Mouse (Mus musculus) myocyte (in vitro differentiated cells): ENCODE data around the gene Snf8. TPM values are rescaled to one million over a fixed set of nuclear protein-coding genes. Genes with fewer than 3 reads are reported as not detected.

Experiments
- H3K27me3 ChIP-seq: one replicate; pipeline ENCODE4 v1.6.1; 2011; ENCODE audit not compliant: control insufficient read depth, insufficient read depth, insufficient read length
- H3K36me3 ChIP-seq: one replicate; pipeline ENCODE4 v1.6.1; 2011; ENCODE audit not compliant: control insufficient read depth, insufficient read depth
- H3K4me2 ChIP-seq: one replicate; pipeline ENCODE4 v1.6.1; 2011; ENCODE audit warnings: low read depth, control low read depth
- H3K4me3 ChIP-seq: one replicate; pipeline ENCODE4 v1.5.1; 2011; ENCODE audit warnings: mild to moderate bottlenecking, control low read depth, moderate library complexity
- H3K79me2 ChIP-seq: one replicate; pipeline ENCODE4 v1.6.1; 2011; ENCODE audit not compliant: control insufficient read depth, insufficient read depth
- H3ac ChIP-seq: one replicate; pipeline ENCODE4 v1.6.1; 2011; ENCODE audit not compliant: control insufficient read depth, insufficient read length
- CEBPB ChIP-seq: IDR thresholded peaks from 2 replicates; pipeline ENCODE4 v1.6.1; 2011; ENCODE audit warnings: mild to moderate bottlenecking, moderate library complexity; ENCODE audit not compliant: poor library complexity, insufficient read depth, severe bottlenecking
- E2F4 ChIP-seq: IDR thresholded peaks from one replicate; pipeline ENCODE4 v1.6.1; 2011; ENCODE audit warnings: mild to moderate bottlenecking, control low read depth, moderate library complexity; ENCODE audit not compliant: insufficient read depth
- MAX ChIP-seq: IDR thresholded peaks from one replicate; pipeline ENCODE4 v1.6.1; 2011; ENCODE audit warnings: low read depth, mild to moderate bottlenecking, control low read depth
- MYOD1 ChIP-seq, 3 experiments: IDR thresholded peaks; one replicate each; pipeline ENCODE4 v1.6.1; 2011; ENCODE audit warnings: control low read depth in 2 of 3, low read depth in 2 of 3, mild to moderate bottlenecking in 2 of 3, moderate library complexity in 1 of 3; ENCODE audit not compliant: insufficient read length in 2 of 3, control insufficient read depth in 1 of 3
- MYOG ChIP-seq, 3 experiments: IDR thresholded peaks; one replicate each; pipeline ENCODE4 v1.6.1; 2011; ENCODE audit warnings: control low read depth in 2 of 3, low read depth in 2 of 3, mild to moderate bottlenecking in 2 of 3; ENCODE audit not compliant: insufficient read length in 2 of 3, control insufficient read depth in 1 of 3, insufficient read depth in 1 of 3
- POLR2A ChIP-seq: IDR thresholded peaks from one replicate; pipeline ENCODE4 v1.6.1; 2011; ENCODE audit warnings: low read depth, mild to moderate bottlenecking, control low read depth, moderate library complexity; ENCODE audit not compliant: insufficient read length
- POLR2AphosphoS2 ChIP-seq: IDR thresholded peaks from one replicate; pipeline ENCODE4 v1.6.1; 2011; ENCODE audit warnings: low read depth, control low read depth; ENCODE audit not compliant: insufficient read length
- REST ChIP-seq: IDR thresholded peaks from one replicate; pipeline ENCODE4 v1.6.1; 2011; ENCODE audit warnings: mild to moderate bottlenecking, control low read depth, moderate library complexity; ENCODE audit not compliant: insufficient read depth, insufficient read length
- SRF ChIP-seq: IDR thresholded peaks from one replicate; pipeline ENCODE4 v1.6.1; 2011; ENCODE audit warnings: low read depth; ENCODE audit not compliant: control insufficient read depth, insufficient read length
- TCF12 ChIP-seq: IDR thresholded peaks from one replicate; pipeline ENCODE4 v1.6.1; 2011; ENCODE audit warnings: mild to moderate bottlenecking, control low read depth; ENCODE audit not compliant: poor library complexity, insufficient read depth, severe bottlenecking
- TCF3 ChIP-seq: IDR thresholded peaks from one replicate; pipeline ENCODE4 v1.6.1; 2011; ENCODE audit warnings: low read depth, control low read depth; ENCODE audit not compliant: insufficient read length
- USF1 ChIP-seq: IDR thresholded peaks from one replicate; pipeline ENCODE4 v1.6.1; 2011; ENCODE audit warnings: low read depth, mild to moderate bottlenecking, control low read depth, moderate library complexity
- polyA plus RNA-seq: library from polyadenylated mRNA; unstranded; fragments of >200 nt; fragmentation: generic; extraction: Trizol; gene quantifications from one replicate; pipeline ENCODE4 v1.2.1, GENCODE M21; 2012; ENCODE audit warnings: missing spikeins

The Snf8 gene
- polyA plus RNA-seq = 112 TPM

DNA sequence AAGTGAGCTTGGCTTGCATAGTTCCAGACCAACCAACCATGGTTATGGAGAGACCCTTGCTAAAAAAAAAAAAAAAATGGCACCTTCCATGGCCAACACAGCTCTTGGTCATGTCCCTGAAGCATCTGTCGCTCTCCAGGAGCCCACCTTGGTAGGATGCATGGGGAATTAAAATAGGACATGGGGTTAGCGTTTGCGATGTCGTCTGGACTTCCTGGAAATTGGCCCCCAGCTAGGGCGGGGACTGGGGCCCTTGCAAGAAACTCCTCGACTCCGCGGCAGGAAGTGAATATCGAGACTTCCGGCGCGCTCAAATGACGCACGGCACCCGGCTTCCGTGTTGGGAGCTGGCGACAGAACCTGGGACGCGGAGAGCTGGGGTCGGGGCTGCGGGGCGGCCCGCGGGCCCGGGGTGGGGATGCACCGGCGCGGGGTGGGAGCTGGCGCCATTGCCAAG, at the start of gene Snf8:
TSS of gene Snf8 (plus strand) at position 290 of the 457 bp plus-strand sequence.
- H3K4me3 ChIP-seq = peak within 1 kb of the TSS; percentile 74
- peaks cover 2% of the 10 kb centered on the region for H3K27me3 ChIP-seq
- H3K4me2 ChIP-seq = peak within 1 kb of the TSS; percentile 92
- TF ChIP-seq USF1 (no peak), E2F4 (no peak), MYOD1 (IDR thresholded peaks at IDR 0.05; ENCODE audit: control insufficient read depth in 1 of 3, insufficient read length in 2 of 3, low read depth in 2 of 3) (no peak), POLR2AphosphoS2 (peak; percentile 50), CEBPB (no peak), MYOG (IDR thresholded peaks at IDR 0.05; ENCODE audit: control insufficient read depth in 1 of 3, insufficient read depth in 1 of 3, insufficient read length in 2 of 3, low read depth in 2 of 3) (no peak), POLR2A (no peak), MAX (no peak), SRF (peak; percentile 38), TCF3 (no peak), TCF12 (no peak), REST (no peak)
- no peaks in the 10 kb centered on the region for H3K36me3 ChIP-seq
- H3K79me2 ChIP-seq = peaks cover 13% of the 10 kb centered on the region
- H3ac ChIP-seq = peak within 1 kb of the TSS; percentile 17

DNA sequence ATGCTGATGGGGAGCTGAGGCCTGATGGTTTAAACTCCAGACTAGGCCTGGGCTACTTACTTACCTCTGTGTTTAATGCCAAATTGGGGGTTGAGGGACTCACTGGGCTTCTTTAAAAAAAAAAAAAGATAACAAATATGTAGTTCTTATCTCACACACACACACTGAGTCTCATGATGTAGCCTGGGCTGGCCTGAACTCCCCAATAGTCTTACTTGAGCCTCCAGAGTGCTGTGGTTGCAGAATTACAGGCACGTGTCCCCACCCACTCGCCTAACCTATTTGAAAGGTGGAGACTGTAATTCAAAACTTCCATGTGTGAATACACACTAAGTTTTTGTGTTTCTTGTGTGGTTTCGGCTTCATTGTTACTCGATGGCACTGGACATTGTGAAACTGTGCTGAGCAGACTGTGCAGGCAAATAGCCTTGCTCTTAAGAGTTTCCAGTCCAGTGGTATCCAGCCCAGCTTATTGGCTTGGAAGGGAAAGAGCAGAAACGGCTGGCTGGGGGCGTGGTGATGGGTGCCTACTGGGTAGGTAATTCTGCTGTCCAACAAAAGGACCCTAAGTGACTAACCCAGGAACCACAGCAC, 46.7 kb upstream of the Snf8 start:
- H3K4me2 ChIP-seq = no peak overlapping the region
- no peak overlapping the region for H3K4me3 ChIP-seq
- H3ac ChIP-seq = no peak overlapping the region
- H3K27me3 ChIP-seq = peaks cover 22% of the 10 kb centered on the region
- TF ChIP-seq MAX (no peak), SRF (no peak), POLR2A (no peak), POLR2AphosphoS2 (no peak), TCF3 (no peak), E2F4 (no peak), MYOG (IDR thresholded peaks at IDR 0.05; ENCODE audit: control insufficient read depth in 1 of 3, insufficient read depth in 1 of 3, insufficient read length in 2 of 3, low read depth in 2 of 3) (no peak), REST (no peak), CEBPB (no peak), MYOD1 (IDR thresholded peaks at IDR 0.05; ENCODE audit: control insufficient read depth in 1 of 3, insufficient read length in 2 of 3, low read depth in 2 of 3) (no peak), TCF12 (no peak), USF1 (no peak)
- no peaks in the 10 kb centered on the region for H3K36me3 ChIP-seq
- no peaks in the 10 kb centered on the region for H3K79me2 ChIP-seq

DNA sequence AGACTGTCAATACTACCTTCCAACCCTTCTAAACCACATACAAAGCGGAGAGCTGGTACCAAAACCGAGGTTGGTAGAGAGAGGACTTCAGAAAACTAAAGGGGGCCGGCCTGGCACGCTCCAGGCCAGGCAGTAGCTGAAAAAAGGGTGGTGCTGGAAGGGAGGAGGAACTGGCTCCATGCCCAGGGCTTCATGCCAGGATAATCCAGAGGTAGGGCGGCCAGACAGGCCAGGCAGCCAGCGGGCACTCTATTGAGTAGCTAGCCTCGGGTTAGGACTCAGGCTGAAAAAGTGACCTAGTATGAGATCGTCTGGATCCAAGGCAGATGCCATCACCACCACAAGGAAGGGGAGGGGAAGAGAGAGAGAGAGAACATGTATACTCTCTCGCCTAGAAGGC, 46.2 kb upstream of the Snf8 start:
- Histone ChIP-seq H3K27me3 (peaks cover 25% of the 10 kb centered on the region), H3K4me2 (peak overlapping the region; percentile 30), H3ac (no peak overlapping the region), H3K79me2 (no peaks in the 10 kb centered on the region), H3K36me3 (no peaks in the 10 kb centered on the region), H3K4me3 (no peak overlapping the region)
- TF ChIP-seq MAX = no peak
- TF ChIP-seq REST = no peak
- no peak for TF ChIP-seq SRF
- TF ChIP-seq E2F4 = no peak
- no peak for TF ChIP-seq TCF12
- TF ChIP-seq MYOD1 (IDR thresholded peaks at IDR 0.05; ENCODE audit: control insufficient read depth in 1 of 3, insufficient read length in 2 of 3, low read depth in 2 of 3) = no peak
- no peak for TF ChIP-seq TCF3

DNA sequence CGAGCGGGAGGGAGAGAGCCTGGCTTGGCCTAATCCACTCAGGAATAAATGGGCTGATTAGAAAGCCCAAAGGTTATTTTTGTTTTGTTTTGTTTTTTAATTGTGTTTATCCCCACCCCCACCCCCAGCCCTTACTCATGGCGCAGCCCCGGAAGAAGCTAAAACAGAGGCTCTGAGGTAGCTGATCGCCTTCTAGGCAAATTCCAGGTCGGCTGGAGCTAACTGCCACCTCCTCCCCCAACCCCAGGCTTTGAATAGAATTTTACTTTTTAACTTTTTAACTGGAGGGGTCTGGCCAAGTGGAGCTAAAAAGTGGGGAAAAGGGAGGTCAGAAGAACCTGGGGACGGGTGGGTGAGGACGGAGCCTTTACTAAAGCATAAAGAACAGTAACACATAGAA, 44.8 kb upstream of the Snf8 start:
- H3K79me2 ChIP-seq = no peaks in the 10 kb centered on the region
- no peak overlapping the region for H3K4me2 ChIP-seq
- TF ChIP-seq CEBPB (no peak), REST (no peak), TCF3 (no peak), POLR2A (no peak), MYOG (IDR thresholded peaks at IDR 0.05; ENCODE audit: control insufficient read depth in 1 of 3, insufficient read depth in 1 of 3, insufficient read length in 2 of 3, low read depth in 2 of 3) (no peak), MAX (no peak), USF1 (no peak), E2F4 (no peak), MYOD1 (IDR thresholded peaks at IDR 0.05; ENCODE audit: control insufficient read depth in 1 of 3, insufficient read length in 2 of 3, low read depth in 2 of 3) (no peak), POLR2AphosphoS2 (no peak), TCF12 (no peak), SRF (no peak)
- no peak overlapping the region for H3ac ChIP-seq
- no peak overlapping the region for H3K4me3 ChIP-seq
- H3K27me3 ChIP-seq = peaks cover 25% of the 10 kb centered on the region
- H3K36me3 ChIP-seq = no peaks in the 10 kb centered on the region

DNA sequence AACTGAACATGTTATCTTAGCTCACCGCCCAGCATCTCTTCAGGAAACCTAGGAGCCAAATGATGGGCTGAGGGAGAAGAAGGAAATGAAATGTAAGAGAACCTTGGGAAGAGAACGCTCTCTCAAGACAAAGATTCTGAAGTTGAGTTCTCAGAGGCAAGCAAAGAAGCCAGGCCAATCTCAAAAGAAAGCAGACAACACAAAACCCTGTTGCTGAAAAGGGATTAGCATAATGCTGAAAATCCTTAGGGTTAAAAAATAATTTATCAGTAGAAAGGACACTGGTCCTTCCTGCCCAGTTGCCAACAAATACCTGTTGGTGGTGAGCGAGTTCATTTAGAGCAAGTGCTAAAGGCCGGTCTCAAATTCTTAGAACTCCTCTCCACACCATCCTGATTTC, 44.3 kb upstream of the Snf8 start:
- no peaks in the 10 kb centered on the region for H3K79me2 ChIP-seq
- no peak overlapping the region for H3ac ChIP-seq
- peaks cover 25% of the 10 kb centered on the region for H3K27me3 ChIP-seq
- TF ChIP-seq MAX = no peak
- TF ChIP-seq TCF3 = no peak
- TF ChIP-seq E2F4 = no peak
- no peak for TF ChIP-seq POLR2AphosphoS2
- TF ChIP-seq SRF = no peak
- TF ChIP-seq USF1 = no peak
- no peak for TF ChIP-seq TCF12
- TF ChIP-seq CEBPB = no peak
- TF ChIP-seq MYOD1 (IDR thresholded peaks at IDR 0.05; ENCODE audit: control insufficient read depth in 1 of 3, insufficient read length in 2 of 3, low read depth in 2 of 3) = no peak
- no peak for TF ChIP-seq MYOG (IDR thresholded peaks at IDR 0.05; ENCODE audit: control insufficient read depth in 1 of 3, insufficient read depth in 1 of 3, insufficient read length in 2 of 3, low read depth in 2 of 3)
- no peak overlapping the region for H3K4me2 ChIP-seq
- no peaks in the 10 kb centered on the region for H3K36me3 ChIP-seq
- H3K4me3 ChIP-seq = no peak overlapping the region
